Mouse (Mus musculus): Measurements from ENCODE around the gene D3Ertd254e. TPM values are rescaled to one million over a fixed set of nuclear protein-coding genes. Genes with fewer than 3 reads are reported as not detected.

Gene D3Ertd254e
- total RNA-seq, 2 experiments from 2014 or later: 5.5 to 6.3 TPM

DNA sequence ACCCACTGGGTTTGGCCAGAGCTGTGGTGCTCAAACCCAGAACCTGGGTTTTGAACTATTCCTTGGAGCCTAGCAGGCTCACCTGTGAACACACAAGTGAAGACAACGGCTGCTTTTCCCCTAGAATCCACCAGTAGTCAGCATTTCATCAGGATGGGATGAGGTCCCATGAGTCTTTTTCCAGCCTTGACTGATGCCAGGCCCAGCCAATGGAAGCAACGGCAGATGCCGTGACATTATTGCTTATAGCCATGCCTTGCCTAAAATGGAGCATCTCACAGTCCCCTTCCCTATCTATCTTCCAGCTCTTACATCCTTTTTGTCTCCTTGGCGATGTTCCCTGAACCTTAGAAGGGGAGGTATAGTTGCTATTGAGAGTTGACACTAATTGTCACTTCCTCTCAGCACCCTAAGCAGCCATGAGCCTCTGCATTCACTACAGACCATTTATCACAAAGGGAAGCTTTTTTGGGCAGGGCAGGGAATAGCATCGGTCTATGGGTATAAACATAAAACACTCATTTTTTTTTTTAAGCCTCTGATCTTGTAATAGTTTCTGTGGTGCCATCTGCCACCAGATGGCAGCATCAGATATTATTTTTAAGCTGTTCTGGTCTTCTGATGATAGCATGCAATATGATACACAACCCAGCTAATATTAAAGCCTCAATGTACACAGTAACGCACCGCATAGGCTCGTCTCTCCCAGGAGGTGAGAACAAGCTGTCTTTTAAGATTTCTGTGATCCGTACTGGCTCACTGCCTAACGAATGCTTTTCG is 59.1 kb downstream of the D3Ertd254e start:
- intact Hi-C loops (cut with DNase I): loop anchor here (1.0 to 5.0 kb wide), 3 partner anchors 122 to 287 kb away; no protein-coding TSS in a partner anchor

GRCm38 (mm10) chr3:36210939-36211338 is 60.1 kb downstream of the D3Ertd254e start:
- intact Hi-C loops (cut with DNase I): loop anchor here (1.0 to 5.0 kb wide), 3 partner anchors 121 to 286 kb away; no protein-coding TSS in a partner anchor
- DNase-seq: no peak

More for the DNA sequence above, 59.1 kb downstream of the D3Ertd254e start:
- DNase-seq: peak; percentile 32 to 60

- intact Hi-C loops (cut with DNase I): loop anchor here (5.0 kb wide), 1 partner anchor 120 kb away; no protein-coding TSS in a partner anchor
- no peak for DNase-seq
Measured at GRCm38 (mm10) chr3:36212758-36213157, 61.9 kb downstream of the D3Ertd254e start.

Other genes starting within 250 kb of the D3Ertd254e start
- 10 to 100 TPM; 67.6 to 68.3 TPM for gene Dcun1d1, start 213.6 kb upstream of the D3Ertd254e start, total RNA-seq (2021)
- gene Mccc1, start 150.3 kb upstream of the D3Ertd254e start, total RNA-seq (2021): 10 to 100 TPM; 45.5 to 49.9 TPM
- not detected for gene Ccdc144b, start 97.5 kb upstream of the D3Ertd254e start, total RNA-seq (2021)
- gene Acad9, start 85.0 kb upstream of the D3Ertd254e start, total RNA-seq (2021): 10 to 100 TPM; 57.4 to 58.4 TPM
- not detected for gene Qrfpr, start 71.3 kb downstream of the D3Ertd254e start, total RNA-seq (2021)

Measured in heart, postnatal 10 days (tissue).